Mouse (Mus musculus): ENCODE measurements around the gene Mamdc2.

GRCm38 (mm10) chr19:23329346-23329745 is 118.9 kb downstream of the Mamdc2 start:
- no peak for TF ChIP-seq TAL1 (conservative IDR thresholded peaks at IDR 0.05; ENCODE audit: low read depth, low read length)
- TF ChIP-seq CTCF (IDR thresholded peaks at IDR 0.05; ENCODE audit: low read depth, low read length): no peak
- TF ChIP-seq POLR2AphosphoS5 (IDR thresholded peaks at IDR 0.05; ENCODE audit: insufficient replicate concordance, low read depth, low read length): no peak
- no peak for TF ChIP-seq GATA1 (IDR thresholded peaks at IDR 0.05; ENCODE audit: borderline replicate concordance, low read length)
- TF ChIP-seq GATA2 (IDR thresholded peaks at IDR 0.05; ENCODE audit: borderline replicate concordance, low read depth, low read length): no peak
